Mouse (Mus musculus) inflammation-experienced regulatory T-cells, adult 6 months (primary cell): ENCODE results near the gene Chrm1. TPM values are rescaled to one million over a fixed set of nuclear protein-coding genes. Genes with fewer than 3 reads are reported as not detected.

ENCODE experiments used
- ATAC-seq: one replicate; pipeline ENCODE4 v1.8.0; 2017
- polyA plus RNA-seq, 3 experiments: library from polyadenylated mRNA; unstranded; fragments of 100-300 nt; shearing (Covaris generic); gene quantifications; one replicate each; pipeline ENCODE4 v1.2.1; 2017

Gene Chrm1
- not detected for polyA plus RNA-seq

DNA sequence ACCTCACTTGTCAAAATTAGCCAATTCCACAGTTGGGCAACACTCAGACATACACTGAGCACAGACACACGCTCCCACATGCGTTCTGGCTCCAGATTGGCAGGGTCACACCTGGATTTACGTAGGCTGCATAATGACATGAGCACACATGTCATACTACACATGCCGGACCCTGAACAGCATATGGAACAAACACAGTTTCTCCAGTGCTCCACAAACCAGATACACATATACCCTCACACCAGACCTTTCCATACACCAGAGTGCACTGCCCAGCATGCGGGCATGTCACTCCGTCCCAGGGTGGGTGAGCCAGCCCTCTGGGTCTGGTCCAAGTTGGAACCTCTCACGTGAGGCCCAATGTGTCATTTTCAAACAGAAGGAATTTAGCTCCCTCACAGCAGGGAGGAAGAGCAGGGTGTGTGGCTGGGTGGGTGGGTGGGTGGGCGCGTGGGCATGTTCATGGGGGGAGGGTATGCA lies at the start of gene Chrm1:
Gene Chrm1, plus strand, starts transcription at position 430 of the 480 bp plus-strand sequence.
- ATAC-seq: no peak

DNA sequence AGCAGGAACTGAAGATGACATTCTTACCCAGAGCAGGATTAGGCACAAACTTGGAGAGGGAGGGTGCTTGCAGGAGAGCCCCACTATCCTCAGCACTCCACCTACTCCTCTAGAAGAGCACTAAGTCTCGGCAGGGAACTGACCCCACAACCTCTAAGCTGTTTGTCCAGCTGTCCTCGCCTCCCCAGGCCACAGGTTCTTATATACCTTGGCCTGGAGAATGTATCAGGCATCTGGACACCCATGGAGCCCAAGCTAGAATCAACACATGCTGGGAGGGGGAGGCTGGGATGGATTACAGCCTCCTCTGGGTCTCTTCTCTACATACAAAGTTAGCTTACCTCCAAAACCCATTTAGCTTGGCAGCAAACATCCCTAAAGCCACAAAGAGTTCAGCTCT lies 49.2 kb upstream of the Chrm1 start:
- ATAC-seq: no peak

DNA sequence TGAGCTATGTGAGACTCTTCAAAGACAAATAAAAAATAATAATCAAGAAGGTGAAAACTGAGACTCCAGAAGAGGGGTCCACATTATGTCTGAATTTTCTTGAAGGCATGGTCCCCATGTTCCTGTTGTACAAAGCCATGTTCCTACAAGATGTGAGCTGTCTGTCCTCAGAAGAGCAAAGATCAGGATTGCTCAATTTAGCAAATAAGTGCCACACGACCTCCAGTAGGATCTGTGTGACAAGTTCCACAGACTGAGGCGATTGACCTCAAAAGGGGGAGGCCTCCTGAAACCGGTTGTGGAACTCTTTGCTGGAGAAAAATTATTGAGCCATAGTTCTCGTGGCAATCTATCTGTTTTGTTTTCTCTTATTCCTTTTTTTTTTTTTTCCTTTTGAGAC lies 47.3 kb upstream of the Chrm1 start:
- no peak for ATAC-seq

DNA sequence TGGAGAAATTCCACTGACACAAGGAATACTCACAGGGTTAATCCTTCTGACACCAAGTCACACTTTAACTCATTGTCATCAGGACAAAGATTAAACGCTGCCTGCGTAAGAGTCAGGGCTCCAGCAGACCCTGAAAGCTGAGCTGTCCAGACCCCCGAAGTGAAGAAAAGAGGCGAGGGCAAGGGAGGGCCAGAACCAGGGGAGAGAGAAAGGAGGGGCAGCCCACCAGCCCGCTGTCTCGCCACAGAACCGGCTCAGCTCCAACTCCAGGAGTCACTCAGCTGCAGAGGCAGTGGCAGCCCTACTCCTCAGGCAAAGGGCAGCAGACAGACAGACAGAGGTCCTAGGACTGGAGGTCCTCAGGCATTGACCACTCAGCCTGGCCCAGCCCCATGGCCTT lies 45.7 kb upstream of the Chrm1 start, which contains the start of gene Slc22a6:
Gene Slc22a6, plus strand, starts transcription at position 136 of the 400 bp plus-strand sequence.
- no peak for ATAC-seq

DNA sequence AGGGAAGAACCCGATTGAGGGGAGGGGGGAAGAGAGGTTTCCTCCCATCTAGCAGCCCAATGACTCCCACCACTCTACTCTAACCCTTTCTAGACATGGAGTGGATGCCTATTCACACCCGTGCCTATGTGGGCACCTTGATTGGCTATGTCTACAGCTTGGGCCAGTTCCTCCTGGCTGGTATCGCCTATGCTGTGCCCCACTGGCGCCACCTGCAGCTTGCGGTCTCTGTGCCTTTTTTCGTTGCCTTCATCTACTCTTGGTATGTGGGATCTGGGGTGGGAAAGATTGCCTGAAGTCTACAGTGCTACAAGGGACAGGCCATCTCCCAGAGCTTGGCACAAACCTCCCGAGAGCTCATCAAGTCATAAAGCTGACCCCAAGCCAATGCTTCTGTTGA lies 42.5 kb upstream of the Chrm1 start:
- ATAC-seq: no peak

DNA sequence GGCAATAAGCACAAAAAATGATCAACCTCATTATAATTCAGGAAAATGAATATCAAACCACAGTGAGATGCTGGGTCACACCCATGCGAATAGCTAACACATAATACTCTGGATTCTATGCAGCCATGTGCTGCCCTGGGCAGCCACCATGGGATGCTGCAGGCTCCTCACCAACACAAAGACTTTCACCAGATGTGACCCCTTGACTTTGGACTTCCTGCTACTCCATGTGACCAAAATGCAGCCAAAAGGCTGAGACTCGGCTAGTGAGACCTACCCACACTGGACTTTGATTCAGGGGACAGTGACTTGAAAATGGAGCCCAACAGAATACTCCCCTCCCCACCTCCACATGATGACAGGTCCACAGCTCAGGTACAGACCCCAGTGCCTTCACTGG lies 33.3 kb upstream of the Chrm1 start:
- no peak for ATAC-seq

DNA sequence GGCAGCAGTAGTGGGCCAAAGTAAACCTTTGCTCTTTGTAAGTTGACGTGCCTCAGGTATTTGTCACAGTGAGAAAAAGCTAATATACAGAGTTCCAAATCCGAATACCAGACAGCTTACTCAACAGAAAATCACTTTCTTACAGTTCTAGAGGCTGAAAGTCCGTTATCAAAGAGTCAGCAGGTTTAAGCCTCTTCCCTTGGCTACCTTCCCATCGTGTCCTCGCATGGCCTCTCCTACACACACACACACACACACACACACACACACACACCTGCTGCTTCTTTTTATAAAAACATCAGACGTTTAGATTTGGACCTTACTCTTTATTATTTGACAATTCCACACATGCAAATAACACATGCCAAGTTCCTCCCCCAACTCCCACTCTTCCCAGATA lies 32.8 kb upstream of the Chrm1 start:
- no peak for ATAC-seq

DNA sequence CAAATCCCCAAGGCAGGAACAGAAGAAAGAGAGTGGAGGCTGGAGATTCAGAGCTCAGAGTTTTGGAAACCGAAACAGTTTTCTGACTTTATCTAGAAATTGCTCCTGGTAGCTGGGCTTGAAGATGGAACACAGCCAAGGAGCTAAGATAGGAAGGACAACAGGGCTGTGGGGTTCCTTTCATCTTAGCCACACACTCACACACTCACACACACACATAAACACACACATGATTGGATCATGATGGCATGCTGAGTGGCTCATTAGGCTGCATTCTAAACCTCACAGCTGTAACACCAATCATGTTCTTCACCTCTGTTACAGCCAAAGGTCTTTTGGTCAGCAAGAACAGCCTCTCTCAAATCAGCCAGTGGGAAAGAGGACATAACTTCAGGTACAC lies 31.6 kb upstream of the Chrm1 start:
- no peak for ATAC-seq

DNA sequence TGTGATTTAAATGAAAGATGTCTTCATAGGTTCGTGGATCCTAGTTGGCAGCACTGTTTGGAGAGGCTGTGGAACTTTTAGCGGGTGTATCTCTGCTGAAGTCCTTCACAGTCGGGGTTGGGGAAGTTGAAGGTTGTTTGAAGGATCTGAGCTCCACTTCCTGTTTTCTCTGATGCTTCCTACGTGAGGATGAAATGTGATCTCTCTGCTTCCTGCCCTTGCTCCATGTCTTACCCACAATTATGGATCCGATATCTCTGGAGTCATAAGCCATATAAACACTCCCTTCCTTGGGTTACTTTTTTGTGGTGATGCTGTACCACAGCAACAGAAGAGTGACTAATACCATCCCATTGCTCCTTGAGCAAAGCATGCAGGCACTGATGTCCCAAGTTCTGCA lies 21.5 kb upstream of the Chrm1 start:
- ATAC-seq: no peak

DNA sequence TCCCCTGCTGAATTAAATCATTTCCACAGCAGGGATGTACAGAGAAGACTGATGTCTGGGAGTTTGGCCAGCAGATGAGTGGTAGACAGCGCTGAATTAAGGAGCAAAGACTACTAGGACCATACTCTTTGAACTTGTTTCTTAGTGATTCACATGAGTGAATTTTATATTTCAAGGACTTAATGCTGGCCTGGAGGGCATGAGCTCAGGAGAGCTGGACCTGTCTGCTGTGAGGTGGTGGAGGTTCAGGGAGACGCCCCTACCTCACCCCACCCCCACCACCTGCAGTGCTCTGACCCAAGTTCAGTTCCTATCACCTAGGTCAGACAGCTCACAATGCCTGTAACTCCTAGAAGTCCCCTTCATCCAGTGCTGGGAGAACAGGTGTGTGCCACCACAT lies 17.2 kb upstream of the Chrm1 start:
- ATAC-seq: no peak

DNA sequence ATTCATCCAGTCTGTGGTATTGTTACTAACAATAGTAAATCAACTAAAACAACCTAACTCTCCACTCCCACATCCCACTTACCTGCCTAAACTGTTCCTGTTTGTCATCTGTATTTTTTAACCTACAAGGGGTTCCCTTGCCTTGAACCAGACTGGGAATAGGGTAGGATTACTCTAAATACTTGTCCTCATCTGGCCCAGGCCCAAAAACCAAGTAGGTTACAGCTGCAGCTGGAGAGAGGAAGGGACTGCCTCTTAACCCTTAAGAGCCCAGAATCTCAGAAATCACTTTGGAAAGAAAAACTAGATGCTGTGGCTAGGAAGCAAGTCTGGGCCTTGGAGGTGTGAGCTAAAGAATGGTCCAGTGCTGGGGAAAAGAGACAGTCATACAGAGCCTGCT lies 7.8 kb upstream of the Chrm1 start:
- ATAC-seq: no peak

DNA sequence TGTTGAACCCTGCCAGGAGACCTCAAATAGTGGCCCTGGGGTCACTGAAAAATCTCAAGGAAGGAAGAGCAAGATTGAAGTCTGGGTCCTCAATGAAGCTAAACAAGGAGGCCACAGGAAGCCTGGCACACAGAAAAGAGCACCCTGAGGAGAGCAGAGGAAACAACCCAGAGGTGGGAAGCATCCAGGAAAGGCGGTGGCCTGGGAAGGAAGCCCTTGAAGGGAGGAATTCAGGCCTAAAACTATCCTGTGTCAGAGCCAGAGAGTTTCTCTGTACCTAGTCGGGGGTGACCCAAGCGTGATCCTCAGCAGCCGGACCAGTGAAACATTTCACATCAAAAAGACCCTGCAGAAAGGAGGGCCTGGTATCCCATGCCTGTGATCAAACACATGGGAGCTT lies 7.2 kb upstream of the Chrm1 start:
- no peak for ATAC-seq

DNA sequence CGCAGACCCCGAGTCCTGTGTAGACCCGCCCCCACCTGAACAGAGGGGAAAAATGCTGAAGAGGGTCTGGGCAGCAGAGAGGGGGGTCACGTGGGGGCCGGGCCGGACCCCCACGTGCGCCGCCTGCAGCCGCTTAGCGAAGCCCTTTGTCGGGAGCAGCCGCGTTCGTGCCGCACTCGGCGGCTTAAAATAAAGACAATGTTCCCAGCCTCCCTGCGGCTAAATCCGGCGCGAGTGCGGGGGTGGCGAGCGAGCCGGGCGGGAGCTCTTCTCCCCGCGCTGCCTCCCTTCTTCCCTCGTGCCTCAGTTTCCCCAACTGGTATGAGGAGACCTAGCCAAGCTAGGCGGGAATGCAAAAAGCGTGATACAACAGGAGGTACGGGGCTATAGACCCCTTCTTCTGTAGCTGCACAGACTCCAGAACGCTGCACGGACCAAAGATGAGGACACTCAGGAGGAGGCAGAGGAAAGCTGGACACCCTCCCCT lies 1.7 kb upstream of the Chrm1 start:
- no peak for ATAC-seq

DNA sequence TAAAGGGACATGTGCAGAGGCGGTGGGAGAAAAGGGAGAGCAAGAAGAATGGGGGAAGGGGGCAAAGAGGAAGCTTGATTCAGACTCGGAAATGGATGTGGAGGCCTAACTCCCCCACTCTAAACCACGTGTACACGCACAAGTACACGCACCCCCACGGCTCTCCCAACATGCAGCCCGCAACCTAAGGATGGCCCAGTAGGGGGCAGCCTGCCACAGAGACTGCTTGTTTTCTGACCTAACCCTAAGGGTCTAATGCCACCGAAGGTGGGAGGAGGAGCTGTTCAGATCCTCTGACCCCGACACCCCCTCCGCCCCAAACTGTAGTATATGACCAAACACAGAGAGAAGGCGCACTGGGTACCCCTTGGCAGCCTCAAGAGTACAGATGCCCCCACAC lies 1.3 kb upstream of the Chrm1 start:
- ATAC-seq: no peak

DNA sequence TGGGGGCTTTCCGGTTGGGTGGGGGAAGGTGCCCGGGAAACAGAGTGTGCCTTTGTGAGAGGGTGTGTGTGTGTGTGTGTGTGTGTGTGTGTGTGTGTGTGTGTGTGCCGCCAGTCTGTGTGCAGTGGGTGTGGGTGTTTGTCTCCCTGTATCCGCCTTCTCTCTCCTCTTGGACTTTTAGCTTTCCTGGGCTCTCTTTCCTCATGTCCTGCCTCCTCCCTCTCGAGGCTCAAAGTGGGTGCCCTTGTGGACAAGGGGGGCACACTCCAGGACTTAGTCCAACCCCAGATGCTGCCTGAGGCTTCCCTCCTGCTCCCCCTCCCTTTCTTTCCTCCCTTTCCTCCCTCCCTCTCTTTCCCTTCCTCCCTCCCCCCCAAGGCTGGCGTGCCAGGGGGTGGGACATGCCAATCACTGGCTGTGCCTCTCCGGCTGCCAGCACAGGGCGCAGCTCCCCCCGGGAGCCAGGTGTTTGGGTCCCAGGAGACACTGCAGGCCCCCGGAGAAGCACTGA lies 377 bp downstream of the Chrm1 start:
- ATAC-seq: no peak

DNA sequence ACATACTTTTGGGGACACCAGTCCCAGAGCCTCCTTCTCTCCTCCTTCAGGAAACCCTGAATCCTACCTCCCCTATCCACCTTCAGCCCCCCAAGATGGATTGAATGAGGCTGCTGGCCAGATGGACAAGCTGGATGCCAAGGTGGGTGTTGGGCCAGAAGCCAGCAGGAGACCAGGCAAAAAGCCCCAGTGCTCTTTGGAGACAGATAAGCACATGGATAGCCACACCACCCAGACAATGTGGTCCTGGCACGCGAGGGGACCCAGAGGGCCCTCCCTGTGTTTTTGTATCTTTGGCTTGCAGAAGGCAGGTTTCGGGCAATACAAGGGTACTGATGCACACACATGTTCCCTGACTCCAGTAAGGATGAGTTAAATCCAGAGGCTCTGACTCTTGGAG lies 1.3 kb downstream of the Chrm1 start:
- no peak for ATAC-seq

DNA sequence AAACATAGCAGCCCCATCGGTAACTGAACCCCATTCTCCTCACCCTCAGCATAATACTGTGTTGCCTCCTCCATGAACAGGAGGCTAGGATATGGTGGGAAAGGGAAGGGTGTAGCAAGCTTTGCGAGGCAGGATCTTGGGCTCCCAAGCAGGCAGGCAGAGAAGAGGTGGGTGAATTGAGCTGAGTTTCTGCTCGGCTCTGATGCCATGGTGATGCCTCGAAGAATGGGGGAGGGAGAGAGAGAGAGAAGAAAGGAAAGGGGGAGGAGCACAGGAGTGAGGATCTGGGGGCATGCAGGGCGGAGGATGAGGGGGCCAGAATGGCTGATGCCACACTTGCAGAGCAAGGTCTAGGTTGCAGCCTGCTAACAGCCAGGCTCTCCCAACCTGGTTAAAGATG lies 2.2 kb downstream of the Chrm1 start:
- ATAC-seq: no peak

DNA sequence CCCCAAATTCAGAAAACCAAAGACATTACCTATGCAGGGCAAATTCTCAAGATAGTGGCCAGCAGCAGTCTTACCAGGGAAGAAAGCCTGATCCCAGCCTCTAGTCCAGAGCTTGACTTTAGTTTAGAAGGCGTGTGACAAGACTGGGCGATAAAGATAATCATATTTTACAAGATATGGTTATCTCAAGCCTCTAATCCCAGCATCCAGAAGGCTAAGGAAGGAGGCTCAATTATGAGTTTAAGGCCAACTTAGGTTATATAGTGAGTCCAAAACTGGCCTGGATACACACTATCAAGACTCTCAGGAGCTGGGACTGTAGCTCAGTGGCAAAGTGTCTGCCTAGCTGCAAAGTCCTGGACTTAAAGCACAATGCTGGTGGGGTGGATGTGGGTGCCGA lies 9.3 kb downstream of the Chrm1 start:
- ATAC-seq: no peak

DNA sequence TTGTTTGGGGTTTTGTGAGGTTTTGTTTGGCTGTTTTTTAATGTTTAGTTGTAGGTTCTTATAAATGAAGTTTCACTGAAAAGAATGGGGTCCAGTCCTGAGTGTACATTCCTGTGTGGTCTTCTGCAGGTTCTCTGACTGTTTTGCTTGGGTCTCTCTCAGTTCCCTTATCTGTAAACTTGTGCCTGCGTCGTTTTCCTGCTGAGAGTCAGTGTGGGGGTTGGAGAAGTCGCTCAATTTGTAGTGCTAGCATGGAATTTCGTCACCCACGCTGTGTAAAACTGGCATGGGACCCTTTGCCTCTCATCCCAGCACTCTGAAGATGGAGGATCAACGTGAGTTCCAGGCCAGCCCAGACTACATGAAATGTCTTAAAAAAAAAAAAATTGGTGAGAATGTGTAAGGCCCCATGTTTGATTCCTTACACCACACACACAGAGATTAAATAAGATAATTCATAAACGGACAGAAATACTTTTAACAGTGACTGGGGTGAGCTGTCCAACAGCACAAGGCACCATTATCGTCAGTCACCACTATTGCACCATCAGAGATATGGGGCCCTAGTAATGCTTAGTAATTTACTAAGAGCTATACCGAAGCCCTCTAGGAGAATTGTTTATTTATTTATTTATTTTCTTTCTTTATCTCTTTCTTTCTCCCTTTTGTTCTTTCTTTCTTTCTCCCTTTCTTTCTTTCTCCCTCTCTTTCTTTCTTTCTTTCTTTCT lies 9.9 kb downstream of the Chrm1 start:
- ATAC-seq: no peak

DNA sequence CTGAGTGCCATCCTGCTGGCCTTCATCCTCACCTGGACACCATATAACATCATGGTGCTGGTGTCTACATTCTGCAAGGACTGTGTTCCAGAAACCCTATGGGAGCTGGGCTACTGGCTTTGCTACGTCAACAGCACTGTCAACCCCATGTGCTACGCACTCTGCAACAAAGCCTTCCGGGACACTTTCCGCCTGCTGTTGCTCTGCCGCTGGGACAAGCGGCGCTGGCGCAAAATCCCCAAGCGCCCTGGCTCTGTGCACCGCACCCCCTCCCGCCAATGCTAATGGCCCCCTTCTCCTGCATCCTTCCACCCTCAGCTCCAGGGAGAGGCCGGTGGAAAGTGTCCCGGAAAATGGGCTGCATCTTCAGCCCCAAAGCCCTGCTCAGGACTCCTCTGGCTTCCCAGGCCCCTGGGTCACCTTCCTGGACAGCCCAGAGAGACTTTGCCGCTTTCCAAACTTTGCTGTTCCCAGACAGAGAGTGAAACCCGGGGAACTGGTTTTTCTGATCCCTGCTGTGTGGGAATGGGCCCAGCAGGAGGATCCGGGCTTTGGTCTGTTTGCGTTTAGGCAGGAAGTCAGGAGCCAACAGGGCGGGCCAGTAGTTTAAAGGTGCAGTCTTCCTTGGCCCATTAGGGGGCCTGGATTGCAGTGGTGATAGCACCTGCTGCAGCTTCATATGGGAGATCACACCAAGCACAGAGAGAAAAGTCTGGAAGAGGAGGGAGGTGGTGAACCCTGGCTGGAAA lies 15.6 kb downstream of the Chrm1 start:
- no peak for ATAC-seq

DNA sequence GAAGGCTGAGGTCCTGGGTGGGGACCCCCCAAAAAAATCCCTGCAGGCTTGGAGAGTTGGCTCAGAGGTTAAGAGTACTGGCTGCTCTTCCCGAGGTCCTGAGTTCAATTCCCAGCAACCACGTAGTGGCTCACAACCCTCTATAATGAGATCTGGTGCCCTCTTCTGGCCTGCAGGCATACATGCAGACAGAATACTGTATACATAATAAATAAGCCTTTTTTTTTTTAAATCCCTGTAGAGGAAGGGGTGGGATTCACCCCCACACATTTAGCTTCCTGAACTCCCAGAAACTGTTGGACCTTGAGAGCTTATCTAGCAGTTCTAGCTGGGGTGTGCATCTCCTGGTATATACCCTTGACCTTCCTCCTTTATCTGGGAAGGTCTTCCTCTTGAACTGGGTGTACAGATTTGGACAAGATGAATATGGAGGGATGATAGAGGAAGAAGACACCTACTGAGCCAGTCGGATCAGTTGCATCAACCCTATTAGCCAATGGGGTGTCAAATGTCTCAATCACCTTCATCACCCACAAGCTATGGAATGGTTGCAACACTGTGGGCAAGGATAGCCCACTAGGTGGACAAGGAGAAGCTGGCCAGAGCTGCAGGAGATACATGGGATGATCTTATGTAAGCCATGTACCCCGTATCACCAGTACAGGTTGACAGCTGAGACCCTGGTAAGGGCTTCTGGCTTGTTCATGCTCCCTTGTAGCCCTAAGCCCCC lies 18.2 kb downstream of the Chrm1 start:
- ATAC-seq: no peak

DNA sequence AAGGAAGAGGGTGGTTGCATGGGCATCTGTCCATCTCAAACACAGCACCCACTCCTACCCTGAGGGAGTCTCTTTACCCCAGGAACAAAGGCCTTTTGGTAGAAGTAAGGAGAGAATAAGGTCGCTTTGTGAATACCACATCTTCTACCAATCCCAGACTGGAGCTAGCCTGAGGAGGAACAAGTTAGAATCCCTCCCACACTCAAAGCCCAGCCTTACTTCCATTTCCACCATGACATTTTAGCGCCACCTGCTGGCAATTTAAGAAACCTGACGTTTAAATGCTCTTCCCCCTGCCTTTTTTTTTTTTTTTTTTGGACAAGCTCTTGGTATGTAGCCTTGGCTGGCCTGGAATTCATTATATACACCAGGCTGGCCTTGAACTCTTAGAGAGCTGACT lies 19.4 kb downstream of the Chrm1 start:
- no peak for ATAC-seq

DNA sequence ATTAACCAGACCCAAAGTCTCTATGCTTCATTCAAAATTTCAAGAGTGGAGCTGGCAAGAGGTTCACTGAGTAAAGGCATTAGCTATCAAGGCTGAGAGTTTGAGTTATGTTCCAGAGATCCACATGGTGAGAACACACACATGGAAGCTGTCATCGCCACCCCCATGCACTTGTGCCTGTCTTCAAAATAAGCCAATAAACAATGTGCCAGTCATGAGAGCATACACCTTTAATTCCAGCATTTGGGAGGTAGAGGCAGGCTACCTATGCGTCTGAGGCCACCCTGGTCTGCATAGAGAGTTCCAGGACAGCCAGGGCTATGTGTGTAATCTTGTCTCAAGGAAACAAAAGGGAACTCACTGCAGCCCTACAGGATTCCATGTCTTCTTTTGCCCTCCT lies 20.0 kb downstream of the Chrm1 start:
- no peak for ATAC-seq
